Mouse (Mus musculus) CD4-positive helper T cell, adult 2 months (primary cell): Measurements from ENCODE around the gene AU040320.

Experiments
- DNase-seq: peaks from one replicate; pipeline ENCODE4 v3.0.0-alpha.2; 2012; ENCODE audit warnings: low read depth, missing footprints, low spot score

AU040320 gene

DNA sequence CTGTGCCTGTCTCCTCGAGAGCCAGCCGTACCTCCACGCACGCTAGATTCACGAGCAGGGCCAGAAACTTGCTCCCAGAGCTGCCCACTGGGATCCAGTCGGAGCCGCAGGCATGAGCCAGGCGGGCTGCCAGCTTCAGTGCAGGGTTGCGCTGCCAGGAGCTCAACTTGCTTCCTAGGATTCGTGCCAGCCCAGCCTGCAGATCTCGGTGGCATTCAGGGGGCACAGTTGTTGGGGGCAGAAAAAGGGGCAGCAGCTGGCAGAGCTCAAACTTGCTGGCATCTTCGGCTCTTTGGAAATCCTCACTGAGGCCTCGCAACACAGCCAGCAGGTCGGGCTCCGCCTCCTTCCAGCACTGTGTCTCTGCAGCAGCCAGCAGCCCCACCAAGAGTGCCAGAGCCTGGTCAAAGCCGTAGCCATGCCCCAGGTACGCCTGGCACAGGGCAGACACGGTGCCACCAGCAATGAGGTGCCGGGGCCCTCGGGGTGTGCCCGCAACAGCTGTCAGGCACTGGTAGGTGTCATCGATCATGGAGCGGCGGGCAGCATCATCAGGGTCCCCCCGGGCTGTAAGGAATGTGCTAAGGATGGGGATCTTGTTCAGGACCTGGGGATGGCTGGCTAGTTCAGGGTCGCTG, 3.2 kb upstream of the AU040320 start:
- no peak for DNase-seq

DNA sequence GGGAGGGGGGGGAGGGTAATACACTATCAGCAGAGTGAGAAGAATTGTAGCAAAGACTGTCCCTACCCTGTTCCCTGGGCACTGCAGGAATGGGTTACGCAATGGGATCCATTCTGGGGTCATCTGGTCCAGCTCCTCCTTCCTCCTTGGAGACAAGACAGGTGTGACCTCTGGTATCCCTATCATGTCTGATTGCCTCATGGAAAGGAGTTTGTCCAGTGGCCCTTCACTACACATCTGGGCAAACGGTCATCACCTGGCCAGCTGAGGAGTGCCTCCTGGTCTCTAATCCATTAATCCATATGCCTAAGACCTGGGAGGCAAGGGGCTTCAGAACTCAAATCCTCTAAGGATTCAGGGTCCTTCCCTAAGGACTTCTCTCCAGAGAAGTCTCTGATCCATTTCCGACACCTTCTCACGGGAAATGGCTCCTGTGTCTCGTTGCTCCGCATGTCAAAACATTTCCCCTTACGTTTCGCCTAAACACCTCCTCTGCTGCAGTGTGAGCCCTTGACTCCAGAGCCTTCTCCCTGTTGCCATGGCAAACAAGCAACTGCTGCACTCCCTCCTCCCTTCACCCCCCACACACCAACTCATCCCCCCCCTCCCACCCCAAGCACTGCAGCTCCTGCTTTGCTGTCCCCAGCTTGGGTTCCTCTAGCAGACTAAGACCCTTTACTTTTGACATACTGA, 2.3 kb upstream of the AU040320 start:
- no peak for DNase-seq

GRCm38 (mm10) chr4:126751556-126752023, 1.8 kb upstream of the AU040320 start:
- no peak for DNase-seq

GRCm38 (mm10) chr4:126752024-126752607, 1.2 kb upstream of the AU040320 start:
- DNase-seq, result no peak

GRCm38 (mm10) chr4:126752608-126753141, 669 bp upstream of the AU040320 start:
- DNase-seq, result no peak

DNA sequence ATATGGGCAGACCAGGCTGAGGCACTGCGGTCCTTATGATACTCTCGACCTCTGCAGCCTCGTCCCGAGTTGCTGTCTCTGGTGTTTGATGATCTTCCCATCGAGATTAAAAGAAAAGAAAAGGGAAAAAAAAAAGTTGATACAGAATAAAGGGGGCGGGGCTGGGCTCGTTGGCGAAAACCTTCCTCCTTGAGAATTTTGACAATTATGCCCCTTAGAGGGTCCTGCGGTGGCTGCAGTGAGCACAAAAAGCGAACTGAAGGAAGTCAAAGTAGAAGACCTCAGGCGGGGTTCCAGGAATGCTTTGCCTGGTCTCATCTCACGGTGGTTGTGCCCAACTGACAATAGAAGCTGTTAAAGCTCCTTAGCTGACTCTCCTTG, 877 bp downstream of the AU040320 start:
- DNase-seq, result no peak

GRCm38 (mm10) chr4:126754736-126755374, 1.5 kb downstream of the AU040320 start:
- no peak for DNase-seq

- no peak for DNase-seq
Observed at GRCm38 (mm10) chr4:126756766-126757165, 3.4 kb downstream of the AU040320 start.

- no peak for DNase-seq
Observed at GRCm38 (mm10) chr4:126758299-126758698, 5.0 kb downstream of the AU040320 start.

DNA sequence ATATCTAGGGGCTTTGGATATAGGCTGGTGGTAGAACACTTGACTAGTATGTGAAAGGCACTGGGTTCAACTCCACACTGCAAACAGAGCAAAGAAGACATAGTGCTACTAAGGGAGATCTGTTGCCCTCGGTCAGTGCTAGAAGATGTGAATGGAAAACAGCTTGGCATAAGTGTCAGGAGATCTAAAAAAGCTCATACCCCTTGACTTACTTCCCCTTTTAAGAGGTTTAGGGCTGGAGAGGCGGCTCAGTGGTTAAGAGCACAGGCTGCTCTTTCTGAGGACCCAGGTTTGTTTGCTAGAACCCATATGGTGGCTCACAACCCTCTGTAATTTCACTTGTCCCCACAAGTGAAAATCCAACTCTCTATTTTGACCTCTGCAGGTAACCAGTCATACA, 6.1 kb downstream of the AU040320 start:
- no peak for DNase-seq

DNA sequence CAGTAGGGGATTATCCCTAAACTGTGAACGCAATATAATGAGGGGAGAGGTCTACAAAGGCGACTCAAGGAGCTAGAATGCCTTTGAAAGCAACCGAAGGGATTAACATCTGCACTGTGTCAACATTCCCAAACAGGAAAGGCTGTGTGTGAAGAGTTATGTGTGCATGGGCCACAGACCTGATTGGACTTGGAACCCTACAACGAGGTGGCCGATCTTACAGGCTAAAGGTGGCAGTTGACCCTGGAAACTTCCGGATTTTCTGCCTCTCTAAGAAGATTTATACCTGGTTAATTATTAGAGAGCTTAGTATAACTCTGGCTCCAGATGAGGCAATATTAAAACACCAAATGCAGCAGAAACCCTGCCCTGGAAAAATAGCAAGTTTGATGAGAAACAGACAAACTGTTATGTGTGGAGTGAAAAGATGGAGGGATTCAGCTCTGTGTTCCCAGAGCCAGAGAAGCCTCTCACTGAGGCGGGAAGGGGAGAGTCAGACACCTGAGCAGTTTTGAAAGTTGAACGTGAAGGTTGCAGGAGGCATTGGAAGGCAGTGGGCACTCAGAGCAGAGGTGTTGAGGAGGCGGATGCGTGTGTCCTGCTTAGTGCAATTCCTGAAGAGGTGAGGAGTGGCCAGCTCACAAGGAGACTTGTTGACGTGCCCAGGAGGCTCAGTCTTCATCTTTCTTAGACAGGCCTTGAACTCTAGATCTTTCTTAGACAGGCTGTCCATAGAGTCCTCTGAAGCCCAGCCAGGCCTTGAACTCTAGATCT, 9.4 kb downstream of the AU040320 start:
- no peak for DNase-seq

GRCm38 (mm10) chr4:126763483-126763882, 10.1 kb downstream of the AU040320 start:
- no peak for DNase-seq

DNA sequence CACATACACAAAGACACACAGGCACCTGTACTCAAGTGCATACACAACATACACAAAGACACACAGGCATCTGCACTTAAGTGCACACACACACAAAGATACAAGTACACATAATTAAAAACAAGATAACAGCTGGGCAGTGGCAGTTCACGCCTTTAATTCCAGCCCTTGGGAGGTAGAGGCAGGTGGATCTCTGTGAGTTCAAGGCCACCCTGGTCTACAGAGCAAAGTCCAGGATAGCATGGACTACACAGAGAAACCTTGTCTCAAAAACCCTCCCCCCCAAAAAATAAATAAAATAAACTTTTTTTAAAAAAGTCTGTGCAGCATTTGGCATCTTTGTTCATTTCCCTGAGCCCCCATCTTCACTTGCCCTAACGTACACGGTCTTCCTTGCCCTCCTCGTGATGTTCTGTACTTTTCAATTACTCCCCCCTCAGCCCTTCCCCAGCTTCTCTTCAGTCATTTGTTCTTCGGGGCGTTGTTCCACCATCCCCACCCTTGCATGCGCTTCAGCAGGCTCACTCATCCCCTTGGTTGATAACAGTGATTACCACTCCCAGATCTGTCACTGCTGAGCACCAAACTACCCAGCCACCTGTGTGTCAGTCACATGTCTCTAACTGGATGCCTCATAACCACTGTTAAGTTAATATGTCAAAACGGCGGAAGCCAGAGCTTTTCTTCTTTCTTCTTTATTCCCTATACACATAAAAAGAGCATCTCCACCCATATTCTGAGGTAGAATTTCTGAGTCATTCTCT, 16.6 kb downstream of the AU040320 start:
- DNase-seq, result no peak

DNA sequence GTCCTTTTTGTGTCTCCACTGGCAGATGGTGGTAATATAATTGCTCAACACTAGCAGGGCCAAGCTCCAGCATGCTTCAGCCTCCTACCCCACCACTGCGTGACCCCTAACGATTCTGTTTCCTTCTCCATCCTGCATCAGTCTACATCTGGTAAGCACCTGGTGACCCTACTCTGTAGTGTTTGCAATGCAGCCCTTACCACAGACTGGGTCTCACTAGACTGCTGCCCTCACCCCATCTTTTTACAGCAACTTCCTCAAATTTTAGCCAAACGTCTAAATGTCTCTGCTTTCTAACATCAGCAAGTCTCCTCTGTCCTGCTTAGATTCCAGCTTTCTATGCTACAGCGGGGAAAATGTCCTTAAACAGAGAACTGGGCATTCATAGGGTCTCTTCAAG, 17.5 kb downstream of the AU040320 start:
- DNase-seq, result no peak

- DNase-seq, result no peak
Observed at GRCm38 (mm10) chr4:126773871-126774270, 20.5 kb downstream of the AU040320 start.

DNA sequence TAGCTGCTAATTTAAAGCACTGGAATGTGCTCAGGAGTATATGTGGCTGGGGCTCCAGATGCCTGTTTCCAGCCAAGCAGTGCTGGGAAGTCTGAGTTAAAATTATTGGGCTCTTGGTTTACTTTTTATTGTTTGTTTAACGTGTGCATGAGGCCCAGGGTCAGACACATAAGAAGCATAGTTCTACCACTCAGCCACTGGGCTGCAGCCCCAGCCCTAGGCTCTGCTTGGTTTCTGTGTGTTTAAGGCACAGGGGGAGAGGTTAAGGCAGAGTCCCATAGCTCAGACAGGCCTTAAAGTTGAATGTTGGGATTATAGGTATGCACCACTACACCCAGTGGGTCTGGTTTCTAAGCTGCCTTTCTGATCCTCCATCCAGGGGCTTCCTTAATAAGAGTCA, 21.8 kb downstream of the AU040320 start:
- no peak for DNase-seq

DNA sequence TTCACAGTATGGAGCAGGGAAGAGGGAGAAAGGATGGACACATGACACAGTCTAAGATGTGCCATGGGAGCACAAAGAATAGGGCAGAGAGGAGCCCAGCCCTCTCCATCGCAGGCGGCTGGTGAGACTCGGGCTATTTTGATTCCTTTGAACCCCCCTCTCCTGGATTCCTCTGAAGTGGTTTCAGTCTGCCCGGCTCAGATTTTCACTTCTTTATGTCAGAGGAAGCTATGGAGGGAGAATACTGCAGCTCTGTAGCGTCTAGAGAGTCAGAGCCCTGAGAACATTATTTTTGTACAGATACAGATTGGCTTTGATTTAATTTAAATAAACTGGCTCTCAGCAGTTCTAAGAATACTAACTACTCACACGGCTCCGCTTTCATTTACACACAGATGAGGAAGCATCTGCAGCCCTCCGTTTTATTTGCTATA, 25.8 kb downstream of the AU040320 start:
- DNase-seq, result no peak

- DNase-seq, result no peak
Observed at GRCm38 (mm10) chr4:126779826-126780775, 26.8 kb downstream of the AU040320 start.

GRCm38 (mm10) chr4:126781871-126782270, 28.5 kb downstream of the AU040320 start:
- no peak for DNase-seq
